Mouse (Mus musculus) heart, adult 18-20 months (tissue): ENCODE results near the gene Socs7. TPM values are rescaled to one million over a fixed set of nuclear protein-coding genes. Genes with fewer than 3 reads are reported as not detected.

ENCODE experiments used
- DNase-seq, 2 experiments: peaks; one replicate each; pipeline ENCODE4 v3.0.0; 2021 to 2022; ENCODE audit warnings: mixed read lengths in 1 of 2
- total RNA-seq, 2 experiments: library from RNA; stranded (reverse); gene quantifications; 2 replicates each; pipeline ENCODE4 v1.2.3; 2021

The Socs7 gene
- total RNA-seq, 2 experiments from 2014 or later, result 21.9 to 22.8 TPM

DNA sequence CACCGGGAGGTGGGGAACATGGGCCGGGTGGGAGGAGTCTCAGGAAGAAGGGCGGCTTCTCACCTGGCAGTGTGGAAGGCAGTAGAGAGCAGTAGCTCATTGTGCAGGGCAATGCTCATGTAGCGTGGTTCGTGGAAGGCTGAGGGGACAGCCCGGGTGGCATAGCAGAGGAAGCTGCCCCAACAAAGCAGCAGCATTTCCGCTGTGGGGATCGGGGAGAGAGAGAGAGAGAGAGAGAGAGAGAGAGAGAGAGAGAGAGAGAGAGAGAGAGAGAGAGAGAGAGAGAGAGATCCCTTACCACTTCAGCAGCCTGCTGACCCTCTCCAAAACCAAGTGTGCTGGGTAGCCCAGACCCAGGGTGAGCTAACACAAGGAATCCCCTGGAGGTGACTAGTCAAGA lies 19.2 kb upstream of the Socs7 start:
- no peak for DNase-seq

- peak in 1 of 2 experiments; percentile 57 for DNase-seq
These were observed 18.7 kb upstream of the Socs7 start for GRCm38 (mm10) chr11:97343619-97344018.

DNA sequence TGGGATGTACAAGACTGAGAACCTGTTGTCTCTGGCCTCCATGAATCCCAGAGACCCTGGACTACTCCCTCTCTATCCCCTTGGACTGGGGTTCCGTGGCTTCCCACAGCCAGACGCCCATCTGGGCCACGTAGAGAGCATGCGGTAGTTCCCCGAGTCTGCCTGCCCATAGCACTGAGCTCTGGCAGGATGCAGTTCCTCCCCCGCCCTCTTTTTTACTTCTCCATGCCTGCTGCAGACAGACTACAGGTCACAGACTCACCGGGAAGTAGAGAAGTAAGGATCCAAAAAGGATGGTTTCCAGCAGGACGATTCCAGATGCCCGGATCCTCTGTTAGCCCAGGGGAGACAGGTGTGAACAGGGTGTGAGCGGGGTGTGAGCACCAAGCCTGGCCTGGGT lies 16.9 kb upstream of the Socs7 start:
- no peak for DNase-seq

DNA sequence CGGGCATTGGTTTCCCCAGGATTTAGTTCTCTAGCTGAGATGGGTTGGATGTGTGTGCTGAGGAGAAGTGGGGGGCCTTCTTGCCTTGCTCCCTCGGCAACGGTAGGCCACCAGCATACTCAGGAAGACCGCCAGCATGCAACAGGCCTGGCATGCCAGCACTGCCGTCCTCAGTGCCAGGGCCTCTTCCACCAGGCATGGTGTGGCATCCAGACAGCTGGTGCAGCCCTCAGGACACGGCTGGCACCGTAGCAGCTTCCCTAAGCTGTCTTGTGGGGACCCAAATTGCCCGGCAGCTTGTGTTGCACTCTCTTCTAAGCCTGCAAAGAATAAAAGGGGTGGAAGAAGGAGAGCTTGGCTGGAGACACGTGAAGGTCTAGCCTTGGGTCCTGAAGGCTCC lies 16.0 kb upstream of the Socs7 start:
- DNase-seq, result no peak

GRCm38 (mm10) chr11:97347291-97347690 lies 15.1 kb upstream of the Socs7 start:
- DNase-seq, result no peak

GRCm38 (mm10) chr11:97350035-97350434 lies 12.3 kb upstream of the Socs7 start:
- DNase-seq, result peak; percentile 65 to 68

DNA sequence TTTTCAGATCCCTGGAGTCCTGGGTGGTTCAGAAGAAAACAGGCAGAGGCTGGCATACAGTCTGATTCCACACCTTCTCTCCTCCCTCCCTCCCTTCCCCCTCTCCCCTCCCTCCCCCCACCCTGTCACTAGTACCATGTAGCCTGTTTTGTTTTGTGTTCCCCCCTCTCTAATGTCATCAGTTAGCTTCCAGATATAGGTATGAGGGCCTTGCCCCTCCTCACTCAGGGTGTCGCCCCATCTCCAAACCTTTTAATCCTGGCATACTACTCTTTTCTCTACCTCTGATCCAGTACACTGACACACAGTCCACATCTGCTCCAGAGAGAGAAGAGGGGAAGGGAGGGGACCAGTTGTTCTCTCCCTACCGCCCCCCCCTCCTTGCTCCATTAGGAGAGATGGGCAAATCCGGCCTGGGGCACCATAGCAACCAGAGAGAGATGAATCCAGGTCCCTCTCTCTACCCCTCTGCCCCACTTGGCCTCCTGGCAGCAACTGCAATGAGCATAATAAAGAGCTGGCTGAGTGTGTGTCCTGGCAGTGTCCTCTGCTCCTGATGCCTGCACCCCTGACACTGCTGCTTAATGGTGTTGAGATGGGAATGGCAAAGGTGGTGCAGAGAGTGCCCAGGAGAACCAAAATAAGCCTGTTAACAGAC lies 10.2 kb upstream of the Socs7 start, which contains the start of gene Gpr179:
TSS of gene Gpr179 (minus strand) at position 51 of the 658 bp plus-strand sequence.
- DNase-seq, result no peak

- no peak for DNase-seq
These were observed 9.3 kb upstream of the Socs7 start for GRCm38 (mm10) chr11:97352935-97353597.

DNA sequence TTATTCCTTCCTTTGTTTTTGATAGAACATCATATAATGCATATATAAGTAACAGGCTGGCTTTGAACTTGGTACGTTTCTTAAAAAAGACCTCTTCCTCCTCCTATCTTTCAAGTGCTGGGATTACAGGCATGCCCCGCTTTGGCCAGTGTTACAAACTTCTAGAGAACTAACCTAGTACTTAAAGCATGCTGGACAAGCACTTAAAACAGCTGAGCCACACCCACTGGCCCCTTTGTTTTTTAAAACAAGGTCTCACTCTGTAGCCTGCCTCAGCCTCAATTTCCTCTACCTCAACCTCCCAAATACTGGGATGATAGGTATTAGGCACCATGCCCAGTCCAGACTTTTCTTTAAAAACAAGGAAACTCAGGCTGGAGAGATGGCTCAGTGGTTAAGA lies 7.7 kb upstream of the Socs7 start:
- DNase-seq, result no peak

- no peak for DNase-seq
These were observed 7.1 kb upstream of the Socs7 start for GRCm38 (mm10) chr11:97355247-97355646.

- peak; percentile 78 to 88 for DNase-seq
These were observed 4.7 kb upstream of the Socs7 start for GRCm38 (mm10) chr11:97357663-97358062.

DNA sequence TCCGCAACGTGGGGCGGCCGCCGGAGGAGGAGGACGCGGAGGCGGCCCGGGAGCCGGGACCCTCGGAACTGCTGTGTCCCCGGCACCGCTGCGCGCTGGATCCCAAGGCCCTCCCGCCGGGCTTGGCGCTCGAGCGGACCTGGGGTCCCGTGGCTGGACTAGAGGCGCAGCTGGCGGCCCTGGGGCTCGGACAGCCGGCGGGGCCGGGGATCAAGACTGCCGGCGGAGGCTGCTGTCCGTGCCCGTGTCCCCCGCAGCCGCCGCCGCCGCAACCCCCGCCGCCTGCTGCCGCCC lies 245 bp downstream of the Socs7 start:
- peak; percentile 46 to 57 for DNase-seq

DNA sequence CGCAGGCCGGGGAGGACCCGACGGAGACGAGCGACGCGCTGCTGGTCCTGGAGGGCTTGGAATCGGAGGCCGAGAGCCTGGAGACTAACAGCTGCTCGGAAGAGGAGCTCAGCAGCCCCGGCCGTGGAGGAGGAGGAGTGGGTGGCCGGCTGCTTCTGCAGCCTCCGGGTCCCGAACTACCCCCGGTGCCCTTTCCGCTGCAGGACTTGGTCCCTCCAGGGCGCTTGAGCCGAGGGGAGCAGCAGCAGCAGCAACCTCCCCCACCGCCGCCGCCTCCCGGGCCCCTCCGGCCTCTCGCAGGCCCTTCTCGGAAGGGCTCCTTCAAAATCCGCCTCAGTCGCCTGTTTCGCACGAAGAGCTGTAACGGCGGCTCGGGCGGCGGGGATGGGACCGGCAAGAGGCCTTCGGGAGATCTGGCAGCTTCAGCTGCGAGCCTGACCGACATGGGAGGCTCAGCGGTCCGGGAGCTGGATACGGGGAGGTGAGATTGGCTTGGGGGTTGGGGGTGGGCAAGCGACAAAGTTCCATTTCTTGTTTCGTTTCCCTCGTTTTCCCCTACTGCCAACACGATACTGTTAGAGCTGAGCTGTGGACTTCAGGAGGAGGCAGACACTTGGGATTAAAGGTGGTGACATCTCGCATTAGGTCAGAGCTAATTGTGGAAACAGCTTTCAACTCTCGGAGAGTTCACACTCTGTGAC lies 742 bp downstream of the Socs7 start:
- DNase-seq, result peak; percentile 49 to 58

DNA sequence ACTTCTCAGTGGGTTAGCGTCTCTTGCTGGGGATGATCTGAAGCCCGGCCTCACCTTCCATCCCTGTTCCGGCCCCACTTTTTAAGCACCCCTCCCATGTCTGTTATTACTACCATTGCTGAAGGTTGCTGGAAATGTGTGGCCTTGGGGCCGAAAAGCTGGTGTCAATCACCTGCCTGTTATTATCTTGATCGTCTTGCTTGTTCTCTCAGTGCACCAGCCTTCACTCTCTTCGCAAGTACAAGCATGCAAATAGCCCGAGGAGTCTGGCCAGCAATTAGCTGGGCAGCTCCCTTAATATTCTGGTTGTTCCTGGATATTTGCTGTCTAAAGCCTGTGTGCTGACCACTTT lies 1.3 kb downstream of the Socs7 start:
- DNase-seq, result peak in 1 of 2 experiments; percentile 56

- DNase-seq, result no peak
These were observed 3.2 kb downstream of the Socs7 start for GRCm38 (mm10) chr11:97365556-97365955.

DNA sequence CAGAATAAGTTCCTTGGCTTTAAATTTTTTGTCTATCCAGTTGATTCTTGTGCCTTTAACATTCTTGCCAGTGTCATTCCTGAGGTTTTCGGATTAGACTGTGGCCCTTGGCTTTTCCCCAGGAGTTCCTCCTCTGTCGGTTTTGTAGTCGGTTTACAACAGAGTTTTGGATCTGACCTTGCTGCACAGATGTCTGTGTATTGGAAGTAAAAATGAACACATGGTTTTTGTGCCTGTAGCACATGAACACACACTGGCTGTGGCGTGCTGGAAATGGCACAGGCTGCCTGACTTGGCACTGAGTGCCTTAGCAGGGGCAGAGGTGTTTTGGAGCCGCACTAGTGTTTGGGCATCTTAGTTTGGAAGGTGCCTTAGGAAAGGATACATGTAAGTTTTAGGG lies 6.2 kb downstream of the Socs7 start:
- DNase-seq, result peak in 1 of 2 experiments; percentile 22

- DNase-seq, result peak in 1 of 2 experiments; percentile 14
These were observed 8.2 kb downstream of the Socs7 start for GRCm38 (mm10) chr11:97370329-97371091.

DNA sequence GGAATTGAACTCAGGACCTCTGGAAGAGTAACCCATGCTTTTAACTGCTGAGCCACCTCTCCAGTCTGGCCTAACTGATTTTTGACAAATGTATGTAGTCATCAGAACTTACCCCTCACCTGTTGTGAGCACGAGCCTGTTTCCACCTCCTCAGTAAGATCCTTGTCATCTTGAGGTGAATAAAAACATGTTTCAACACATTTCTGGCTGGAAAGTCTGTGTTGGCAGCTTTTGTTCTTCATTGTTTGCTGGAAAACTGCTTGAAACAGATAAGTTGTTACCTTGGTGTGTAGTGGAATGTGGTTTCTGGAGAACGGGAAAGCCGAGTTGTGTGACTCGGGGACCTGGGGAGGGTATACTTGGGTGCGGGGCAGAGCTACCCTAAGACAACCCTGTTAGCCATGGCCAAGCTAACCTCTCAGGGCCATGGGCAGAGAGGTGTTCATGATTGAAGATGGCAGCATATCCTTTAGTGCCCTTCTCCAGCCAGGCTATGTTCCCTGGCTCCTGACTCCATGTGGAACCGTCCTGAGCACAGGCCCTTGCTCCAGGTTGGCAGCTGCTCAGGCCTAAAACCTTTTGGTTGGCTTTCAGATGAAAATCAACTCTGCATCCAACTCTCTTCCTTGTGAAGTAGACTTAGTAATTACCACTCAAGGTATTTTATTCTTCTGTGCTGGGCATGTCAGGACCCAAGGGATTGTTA lies 10.0 kb downstream of the Socs7 start:
- DNase-seq, result no peak

- no peak for DNase-seq
These were observed 11.1 kb downstream of the Socs7 start for GRCm38 (mm10) chr11:97373402-97373801.

GRCm38 (mm10) chr11:97380036-97380435 lies 17.7 kb downstream of the Socs7 start:
- DNase-seq, result no peak

DNA sequence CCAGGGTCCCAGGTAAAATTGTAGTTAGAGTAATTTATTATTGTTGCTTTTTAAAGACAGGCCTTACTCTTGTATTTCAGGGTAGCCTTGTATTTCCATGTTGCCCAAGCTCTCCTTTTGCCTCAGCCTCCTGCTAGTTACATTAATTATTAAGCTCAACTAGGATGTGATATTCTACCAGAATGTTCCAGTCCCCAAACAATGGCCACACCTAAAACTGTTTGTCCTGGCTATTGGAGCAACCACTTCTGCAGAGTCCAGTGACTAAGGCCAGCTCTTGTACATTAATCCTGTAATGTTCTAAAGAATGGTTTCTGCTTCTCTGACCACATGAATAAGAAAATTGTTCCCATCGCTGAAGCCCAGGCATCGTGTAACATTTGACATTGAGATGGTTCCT lies 20.7 kb downstream of the Socs7 start:
- DNase-seq, result no peak

DNA sequence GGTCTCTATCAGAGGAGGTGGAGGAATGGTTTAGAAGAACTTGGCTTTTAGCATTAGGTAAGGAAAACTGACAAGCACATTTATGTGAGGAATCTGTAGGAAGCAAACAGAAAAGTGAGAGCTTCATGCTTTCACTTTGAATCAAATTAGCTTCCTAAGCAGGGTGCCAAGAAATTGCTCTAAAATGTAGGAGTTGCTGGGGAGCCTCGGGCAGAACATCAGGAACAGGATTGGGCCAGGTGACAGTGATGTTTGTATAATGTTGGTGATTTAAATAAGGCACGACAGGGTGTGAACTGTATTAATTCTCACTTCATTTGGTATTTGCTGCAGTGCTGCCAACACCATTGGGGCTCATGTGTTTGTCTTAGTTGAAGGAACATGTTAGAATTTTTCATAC lies 21.4 kb downstream of the Socs7 start:
- no peak for DNase-seq
